In genomic region chr16:96191531-96192506, GRCm38 (mm10) we compare ENCODE assay signal across 8 mouse cellular contexts. TPM values are rescaled to one million over a fixed set of nuclear protein-coding genes. Genes with fewer than 3 reads are reported as not detected.
DNase-seq lines count a peak whose midpoint lies in the region; ATAC-seq lines count a peak whose summit lies in the region.

Gene Lca5l, minus strand, starts transcription at chr16:96192271.

- ATAC-seq in heart, embryonic 13.5 days (ENCODE audit: extremely low read depth, insufficient number of reproducible peaks, low FRiP score, low TSS enrichment), result peak; percentile 88
- ATAC-seq in liver, embryonic 12.5 days, result peak; percentile 98
- peak; percentile 98 for ATAC-seq in stomach, embryonic 15.5 days (ENCODE audit: insufficient read depth, low FRiP score, low read depth)

- under 1% methylated on average over 77 of the region's 77 CpGs for WGBS in heart, embryonic 13.5 days
- 1% methylated on average over 74 of the region's 77 CpGs for WGBS in liver, embryonic 12.5 days (ENCODE audit: insufficient replicate concordance)
- under 1% methylated on average over 77 of the region's 77 CpGs for WGBS in stomach, embryonic 15.5 days

- no peaks in the 10 kb centered on the region for H3K4me1 ChIP-seq in brown adipose tissue, adult 24 weeks (ENCODE audit: control insufficient read depth, insufficient read depth, insufficient read length, low read length)
- H3K4me1 ChIP-seq in heart, embryonic 13.5 days, result peaks cover 6% of the 10 kb centered on the region
- peaks cover 11% of the 10 kb centered on the region for H3K4me1 ChIP-seq in liver, embryonic 12.5 days
- no peaks in the 10 kb centered on the region for H3K4me1 ChIP-seq in stomach, embryonic 15.5 days

- peak within 1 kb of the TSS; percentile 64 for H3K27ac ChIP-seq in brown adipose tissue, adult 24 weeks (replicated peaks; ENCODE audit: low read depth, low read length)
- peak within 1 kb of the TSS; percentile 88 for H3K27ac ChIP-seq in heart, embryonic 13.5 days (replicated peaks)
- no peak within 1 kb of the TSS for H3K27ac ChIP-seq in liver, embryonic 12.5 days
- peak within 1 kb of the TSS; percentile 68; the same call in 1 of the 2 replicates for H3K27ac ChIP-seq in stomach, embryonic 15.5 days

- H3K9ac ChIP-seq in heart, embryonic 13.5 days, result peak within 1 kb of the TSS; percentile 91
- peak within 1 kb of the TSS; percentile 70 for H3K9ac ChIP-seq in liver, embryonic 12.5 days
- H3K9ac ChIP-seq in stomach, embryonic 15.5 days, result peak within 1 kb of the TSS; percentile 66

- no peaks in the 10 kb centered on the region for H3K36me3 ChIP-seq in heart, embryonic 13.5 days
- no peaks in the 10 kb centered on the region for H3K36me3 ChIP-seq in liver, embryonic 12.5 days
- H3K36me3 ChIP-seq in stomach, embryonic 15.5 days, result no peaks in the 10 kb centered on the region

- no peaks in the 10 kb centered on the region for H3K9me3 ChIP-seq in heart, embryonic 13.5 days
- H3K9me3 ChIP-seq in liver, embryonic 12.5 days (replicated peaks), result no peaks in the 10 kb centered on the region
- H3K9me3 ChIP-seq in stomach, embryonic 15.5 days, result no peaks in the 10 kb centered on the region

- peak; percentile 97 for DNase-seq in CD4-positive, CD25-positive, alpha-beta regulatory T cell, adult 2 months (ENCODE audit: low read depth, low spot score)
- DNase-seq in fat pad, adult 2 months (ENCODE audit: extremely low read depth, low read depth, low spot score), result peak; percentile 71
- DNase-seq in kidney, postnatal 10 days, result peak; percentile 100
- peak; percentile 85 to 91 for DNase-seq in natural killer cell, adult 2 months (ENCODE audit: low spot score in 2 of 2)

- peak within 1 kb of the TSS; percentile 78 for H3K4me3 ChIP-seq in brown adipose tissue, adult 24 weeks (ENCODE audit: insufficient read depth, low read depth, low read length)
- H3K4me3 ChIP-seq in heart, embryonic 13.5 days, result peak within 1 kb of the TSS; percentile 92
- H3K4me3 ChIP-seq in liver, embryonic 12.5 days, result peak within 1 kb of the TSS; percentile 76
- H3K4me3 ChIP-seq in stomach, embryonic 15.5 days (replicated peaks), result peak within 1 kb of the TSS; percentile 76

- peaks cover 7% of the 10 kb centered on the region; the same call in 1 of the 2 replicates for H3K27me3 ChIP-seq in heart, embryonic 13.5 days (replicated peaks)
- H3K27me3 ChIP-seq in liver, embryonic 12.5 days (replicated peaks), result peaks cover 22% of the 10 kb centered on the region
- no peaks in the 10 kb centered on the region for H3K27me3 ChIP-seq in stomach, embryonic 15.5 days (replicated peaks)

- peak within 1 kb of the TSS; percentile 82 for H3K4me2 ChIP-seq in heart, embryonic 13.5 days
- peak within 1 kb of the TSS; percentile 99 for H3K4me2 ChIP-seq in liver, embryonic 12.5 days
- H3K4me2 ChIP-seq in stomach, embryonic 15.5 days, result peak within 1 kb of the TSS; percentile 73

RNA-seq across cellular contexts. Expression of gene Lca5l, which starts in this region (rescaled TPM):
- polyA plus RNA-seq in brown adipose tissue, adult 24 weeks (2012; ENCODE audit: insufficient read depth, insufficient read length, missing spikeins), result 0.44 and 0.46 TPM in 2 replicates
- 1.2 and 1.6 TPM in 2 replicates for polyA plus RNA-seq in heart, embryonic 13.5 days (2015; fragmentation: Nextera tagmentation; extraction: Ambion mirVana)
- 0.17 and 0.20 TPM in 2 replicates for polyA plus RNA-seq in liver, embryonic 12.5 days (2016; fragmentation: Nextera tagmentation; extraction: Ambion mirVana)
- 1.4 and 1.5 TPM in 2 replicates for polyA plus RNA-seq in stomach, embryonic 15.5 days (2015; fragmentation: Nextera tagmentation; extraction: Ambion mirVana)

Comparison
In these comparisons a context has a peak if more than half of its experiments do, and no peak if none do; other contexts are left out.
1. Peak in ATAC-seq, H3K4me3 ChIP-seq, H3K9ac ChIP-seq and H3K4me2 ChIP-seq in liver, embryonic 12.5 days; RNA of the gene not detected or under 1 TPM.